Mouse (Mus musculus): ENCODE measurements around the gene Coq5. TPM values are rescaled to one million over a fixed set of nuclear protein-coding genes. Genes with fewer than 3 reads are reported as not detected.

Coq5 gene
- polyA plus RNA-seq, 1 experiment from 2014 or later = 58.7 TPM

DNA sequence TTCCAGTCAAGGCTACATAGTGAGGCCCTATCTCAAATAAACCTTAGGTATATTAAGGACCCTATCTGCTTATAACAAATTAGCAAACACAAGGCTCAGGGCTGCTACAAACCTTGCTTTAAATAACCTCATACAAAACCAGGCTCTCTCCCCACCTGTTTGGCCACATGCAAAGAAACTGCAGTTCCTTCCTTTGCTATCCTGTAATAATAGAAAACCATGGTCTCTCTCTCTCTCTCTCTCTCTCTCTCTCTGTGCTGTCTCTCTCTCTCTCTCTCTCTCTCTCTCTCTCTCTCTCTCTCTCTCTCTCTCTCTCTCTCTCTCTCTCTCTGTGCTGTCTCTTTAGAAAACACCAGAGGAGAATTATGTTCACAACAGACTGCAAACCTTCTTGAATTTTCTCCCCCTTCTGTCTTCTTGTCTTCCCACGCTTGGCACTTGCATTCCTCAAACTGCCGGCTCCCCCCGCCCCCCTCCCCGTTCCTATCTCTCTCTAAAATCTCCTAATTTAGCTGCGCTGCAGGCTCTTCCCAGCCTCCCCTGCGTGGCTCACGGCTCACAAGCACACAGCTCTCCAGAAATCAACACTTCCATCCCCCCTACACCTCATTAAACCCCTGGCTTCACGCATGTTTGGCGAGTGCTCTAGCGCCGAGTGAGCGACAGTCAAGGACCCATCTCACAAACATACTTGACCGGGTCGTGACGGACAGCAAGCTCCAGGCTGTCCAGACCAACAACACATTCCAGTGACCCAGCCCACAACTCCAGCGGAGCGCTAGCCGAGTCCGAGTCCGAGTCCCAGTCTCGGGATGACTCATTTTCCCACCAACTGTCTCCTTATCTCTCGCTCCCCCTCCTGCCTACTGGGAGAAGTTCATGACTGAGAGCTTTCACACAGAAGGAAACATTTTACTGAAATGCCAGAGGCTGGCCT lies 39.8 kb downstream of the Coq5 start:
- under 1% methylated on average over 22 of the region's 22 CpGs for WGBS
- Histone ChIP-seq H3K4me1 (replicated peaks) (peaks cover 39% of the 10 kb centered on the region), H3K9ac (peak overlapping the region; percentile 67), H3K4me2 (peak overlapping the region; percentile 74), H3K9me3 (no peaks in the 10 kb centered on the region), H3K36me3 (no peaks in the 10 kb centered on the region), H3K4me3 (peak overlapping the region; percentile 37), H3K27me3 (no peaks in the 10 kb centered on the region), H3K27ac (replicated peaks) (peak overlapping the region; percentile 69)
- peak; percentile 59; the same call in 1 of the 2 replicates for ATAC-seq (ENCODE audit: low read depth)

DNA sequence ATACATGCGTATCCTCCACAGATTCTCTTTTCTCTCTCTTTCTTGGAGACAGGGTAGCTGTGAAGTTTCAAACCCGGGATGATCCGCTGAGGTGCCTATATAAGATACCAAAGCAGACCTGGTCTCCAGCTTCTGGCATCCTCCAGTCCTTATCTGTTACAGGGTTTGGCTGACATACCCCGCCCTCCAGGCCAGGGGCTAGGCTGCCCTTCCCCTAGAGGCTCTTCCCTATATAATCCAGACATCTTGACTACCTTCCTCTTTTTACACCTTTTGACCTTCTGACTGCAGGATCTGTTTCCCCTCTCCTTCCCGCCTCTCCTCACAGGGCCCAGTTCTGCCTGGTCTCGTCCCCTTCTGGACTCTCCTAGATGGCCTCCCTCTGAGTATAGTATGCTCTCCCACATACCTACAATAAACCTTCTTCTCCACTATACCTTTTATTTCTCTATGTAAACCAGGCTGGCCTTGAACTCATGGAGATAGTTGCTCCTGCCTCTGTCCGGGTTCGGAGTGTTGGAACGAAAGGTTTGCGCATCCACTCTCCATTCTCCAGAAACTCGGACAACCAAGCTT lies 46.9 kb downstream of the Coq5 start:
- Histone ChIP-seq H3K4me1 (replicated peaks) (peaks cover 31% of the 10 kb centered on the region), H3K36me3 (peaks cover 15% of the 10 kb centered on the region)
- 29% methylated on average over 11 of the region's 11 CpGs for WGBS

DNA sequence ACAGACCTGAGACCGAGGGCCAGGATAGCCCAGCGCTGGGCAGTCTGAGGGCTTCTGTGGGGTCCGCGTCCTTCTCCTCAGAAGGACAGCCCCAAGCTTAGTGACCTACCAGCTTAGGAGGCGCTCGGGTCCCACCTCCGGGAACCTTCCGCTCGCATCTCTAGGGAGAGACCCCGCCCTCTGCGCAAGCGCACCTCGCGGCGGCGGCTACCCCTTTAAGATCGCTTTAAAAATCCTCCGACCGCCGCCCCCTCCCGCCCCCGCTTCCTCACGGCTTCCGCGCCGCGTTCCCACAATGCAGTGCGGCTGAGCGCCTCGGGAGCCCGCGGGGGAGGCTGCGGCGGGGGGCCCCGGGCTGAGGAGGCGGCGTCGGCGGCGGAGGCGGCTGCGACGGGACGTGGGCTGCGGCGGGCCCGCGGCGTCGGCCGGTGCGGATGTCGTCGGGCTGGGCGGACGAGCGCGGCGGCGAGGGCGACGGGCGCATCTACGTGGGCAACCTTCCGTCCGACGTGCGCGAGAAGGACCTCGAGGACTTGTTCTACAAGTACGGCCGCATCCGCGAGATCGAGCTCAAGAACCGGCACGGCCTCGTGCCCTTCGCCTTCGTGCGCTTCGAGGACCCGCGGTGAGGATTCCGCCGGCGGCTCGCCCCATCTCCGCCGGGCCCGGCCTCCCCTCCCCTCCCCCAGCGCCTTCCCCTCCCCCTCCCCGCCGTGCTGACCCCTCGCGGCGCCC lies 47.6 kb downstream of the Coq5 start, which contains the start of gene Srsf9:
Gene Srsf9 (plus strand): TSS at position 303 of the 735 bp plus-strand sequence.
- peak within 1 kb of the TSS; percentile 92 for H3K27ac ChIP-seq (replicated peaks)
- H3K4me1 ChIP-seq (replicated peaks) = peaks cover 31% of the 10 kb centered on the region
- peak within 1 kb of the TSS; percentile 96 for H3K9ac ChIP-seq
- ATAC-seq (ENCODE audit: low read depth) = peak; percentile 91
- peaks cover 22% of the 10 kb centered on the region for H3K36me3 ChIP-seq
- peak within 1 kb of the TSS; percentile 96 for H3K4me3 ChIP-seq
- H3K27me3 ChIP-seq = no peaks in the 10 kb centered on the region
- under 1% methylated on average over 72 of the region's 97 CpGs for WGBS
- peak within 1 kb of the TSS; percentile 86 for H3K4me2 ChIP-seq
- H3K9me3 ChIP-seq = no peaks in the 10 kb centered on the region

More for the DNA sequence above, 46.9 kb downstream of the Coq5 start:
- Histone ChIP-seq H3K9me3 (no peaks in the 10 kb centered on the region), H3K27ac (replicated peaks) (peak overlapping the region; percentile 92), H3K27me3 (no peaks in the 10 kb centered on the region), H3K4me3 (peak overlapping the region; percentile 96), H3K4me2 (peak overlapping the region; percentile 86), H3K9ac (peak overlapping the region; percentile 96)
- peak; percentile 59 for ATAC-seq (ENCODE audit: low read depth)

DNA sequence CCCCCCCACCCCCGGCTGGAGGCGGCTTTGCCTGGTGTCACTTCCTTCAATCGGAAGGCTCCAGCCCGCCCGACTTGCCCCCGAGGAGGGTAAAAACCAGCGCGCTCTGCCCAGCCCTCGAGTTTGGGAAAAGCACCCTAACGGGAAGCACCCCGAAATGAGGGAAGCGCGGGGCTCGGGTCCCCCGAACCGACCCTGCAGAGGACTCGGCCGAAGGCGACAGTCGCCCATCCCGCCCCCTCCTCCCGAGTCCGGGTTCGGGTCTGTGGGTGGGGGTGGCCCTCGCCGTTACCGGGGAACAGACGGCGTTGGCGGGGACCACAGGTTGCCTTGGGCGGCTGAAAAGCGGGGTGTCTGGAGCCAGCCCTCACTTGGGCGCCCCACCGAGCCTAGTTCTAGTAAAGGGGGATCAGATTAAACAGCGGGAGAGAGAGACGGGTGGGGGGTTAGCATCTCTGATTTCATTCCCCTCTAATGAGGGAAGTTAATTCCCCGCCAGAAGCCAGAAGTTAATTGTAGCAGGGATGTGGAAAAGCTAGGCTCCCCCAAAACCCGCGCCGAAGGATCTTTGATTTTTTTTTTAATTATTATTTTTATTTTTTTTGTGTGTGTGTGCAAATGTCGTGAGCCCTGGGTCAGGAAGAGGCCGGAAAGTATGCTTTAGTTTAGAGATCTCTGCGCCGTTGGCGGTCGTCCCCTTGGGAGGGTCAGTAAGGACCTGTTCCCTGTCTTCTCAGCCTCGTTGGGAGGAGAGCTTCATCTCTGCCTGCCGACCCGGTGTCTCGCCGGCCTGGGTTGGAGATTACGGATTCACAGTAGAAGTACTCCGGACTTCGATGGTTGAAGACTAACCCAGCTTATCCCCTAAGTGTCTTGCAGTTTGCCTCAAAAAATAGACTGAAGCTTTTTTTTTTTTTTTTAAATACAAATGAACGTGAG lies 48.4 kb downstream of the Coq5 start:
- H3K4me3 ChIP-seq = peak overlapping the region; percentile 96
- peak overlapping the region; percentile 86 for H3K4me2 ChIP-seq
- ATAC-seq (ENCODE audit: low read depth) = peak; percentile 9; the same call in 1 of the 2 replicates
- H3K9ac ChIP-seq = peak overlapping the region; percentile 96
- peaks cover 31% of the 10 kb centered on the region for H3K4me1 ChIP-seq (replicated peaks)
- H3K27me3 ChIP-seq = no peaks in the 10 kb centered on the region
- WGBS = under 1% methylated on average over 55 of the region's 55 CpGs
- H3K27ac ChIP-seq (replicated peaks) = peak overlapping the region; percentile 92
- H3K36me3 ChIP-seq = peaks cover 30% of the 10 kb centered on the region
- H3K9me3 ChIP-seq = no peaks in the 10 kb centered on the region

DNA sequence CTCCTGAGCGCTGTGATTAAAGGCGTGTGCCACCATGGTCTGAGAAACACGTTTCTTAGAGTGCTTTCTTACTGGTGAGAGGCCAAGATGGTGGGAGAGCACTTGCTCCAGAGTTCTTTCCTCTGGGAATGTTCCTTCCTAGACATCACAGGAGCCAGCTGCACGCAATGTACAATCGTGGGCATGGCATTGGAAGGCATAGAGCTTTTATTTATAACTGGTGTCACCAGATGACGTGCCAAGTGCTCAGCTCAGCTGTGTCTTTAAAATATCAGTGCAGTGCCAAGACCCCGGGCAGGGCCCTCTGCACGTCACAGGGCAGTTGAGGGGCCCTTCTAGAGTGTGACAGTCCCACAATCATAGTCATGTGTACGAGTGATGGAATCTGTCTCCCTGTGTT lies 51.5 kb downstream of the Coq5 start:
- Histone ChIP-seq H3K4me1 (replicated peaks) (peaks cover 27% of the 10 kb centered on the region), H3K4me2 (no peak overlapping the region), H3K27ac (replicated peaks) (no peak overlapping the region), H3K27me3 (no peaks in the 10 kb centered on the region), H3K4me3 (no peak overlapping the region), H3K36me3 (peaks cover 61% of the 10 kb centered on the region), H3K9ac (no peak overlapping the region), H3K9me3 (no peaks in the 10 kb centered on the region)
- WGBS = 88% methylated on average over 9 of the region's 9 CpGs
- ATAC-seq (ENCODE audit: low read depth) = no peak

DNA sequence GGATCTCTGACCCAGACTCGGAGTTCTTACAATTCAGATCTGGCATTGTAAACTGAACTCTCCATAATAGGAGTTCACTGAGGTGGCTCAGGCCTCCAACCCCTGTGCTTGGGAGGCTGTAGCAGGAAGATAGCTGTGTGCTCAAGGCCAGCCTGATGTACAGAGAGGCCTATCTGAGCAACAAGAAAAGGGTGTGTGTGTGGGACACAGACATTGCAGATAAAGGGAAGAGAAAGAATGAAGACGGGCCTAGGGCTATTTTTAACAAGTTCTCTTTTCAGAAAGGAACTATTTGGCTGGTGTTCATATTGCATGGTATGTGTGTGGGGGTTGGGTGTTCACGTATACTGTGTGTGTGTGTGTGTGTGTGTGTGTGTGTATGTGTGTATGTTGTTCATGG lies 54.2 kb downstream of the Coq5 start:
- Histone ChIP-seq H3K27me3 (no peaks in the 10 kb centered on the region), H3K9me3 (no peaks in the 10 kb centered on the region), H3K4me2 (no peak overlapping the region), H3K27ac (replicated peaks) (no peak overlapping the region), H3K9ac (no peak overlapping the region), H3K4me3 (no peak overlapping the region), H3K36me3 (peaks cover 71% of the 10 kb centered on the region), H3K4me1 (replicated peaks) (peaks cover 14% of the 10 kb centered on the region)
- no peak for ATAC-seq (ENCODE audit: low read depth)
- 86% methylated on average over 3 of the region's 3 CpGs for WGBS

DNA sequence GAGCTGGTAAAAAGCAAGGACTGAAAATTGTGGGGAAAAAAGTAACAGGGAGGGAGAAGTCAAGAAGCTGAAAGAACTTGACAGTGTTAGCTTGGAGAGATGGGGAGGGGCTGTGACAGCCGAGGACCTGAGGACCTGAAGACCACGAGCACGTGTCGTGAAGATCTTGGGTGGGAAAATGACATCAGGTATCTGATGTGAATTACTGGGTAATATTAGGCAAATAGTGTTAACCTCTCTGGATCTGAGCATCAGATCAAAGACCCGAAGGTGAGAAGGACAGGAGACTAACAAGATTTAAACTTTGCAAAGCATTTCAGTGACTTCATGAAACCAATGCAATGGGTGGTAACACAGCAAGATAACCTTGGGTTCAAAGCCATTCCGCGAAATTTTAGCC lies 60.5 kb downstream of the Coq5 start:
- Histone ChIP-seq H3K4me2 (peak overlapping the region; percentile 80), H3K36me3 (peaks cover 49% of the 10 kb centered on the region), H3K9me3 (no peaks in the 10 kb centered on the region), H3K9ac (peak overlapping the region; percentile 81), H3K4me3 (peak overlapping the region; percentile 72), H3K27ac (replicated peaks) (no peak overlapping the region), H3K4me1 (replicated peaks) (peaks cover 30% of the 10 kb centered on the region), H3K27me3 (no peaks in the 10 kb centered on the region)
- ATAC-seq (ENCODE audit: low read depth) = no peak
- 39% methylated on average over 7 of the region's 7 CpGs for WGBS

DNA sequence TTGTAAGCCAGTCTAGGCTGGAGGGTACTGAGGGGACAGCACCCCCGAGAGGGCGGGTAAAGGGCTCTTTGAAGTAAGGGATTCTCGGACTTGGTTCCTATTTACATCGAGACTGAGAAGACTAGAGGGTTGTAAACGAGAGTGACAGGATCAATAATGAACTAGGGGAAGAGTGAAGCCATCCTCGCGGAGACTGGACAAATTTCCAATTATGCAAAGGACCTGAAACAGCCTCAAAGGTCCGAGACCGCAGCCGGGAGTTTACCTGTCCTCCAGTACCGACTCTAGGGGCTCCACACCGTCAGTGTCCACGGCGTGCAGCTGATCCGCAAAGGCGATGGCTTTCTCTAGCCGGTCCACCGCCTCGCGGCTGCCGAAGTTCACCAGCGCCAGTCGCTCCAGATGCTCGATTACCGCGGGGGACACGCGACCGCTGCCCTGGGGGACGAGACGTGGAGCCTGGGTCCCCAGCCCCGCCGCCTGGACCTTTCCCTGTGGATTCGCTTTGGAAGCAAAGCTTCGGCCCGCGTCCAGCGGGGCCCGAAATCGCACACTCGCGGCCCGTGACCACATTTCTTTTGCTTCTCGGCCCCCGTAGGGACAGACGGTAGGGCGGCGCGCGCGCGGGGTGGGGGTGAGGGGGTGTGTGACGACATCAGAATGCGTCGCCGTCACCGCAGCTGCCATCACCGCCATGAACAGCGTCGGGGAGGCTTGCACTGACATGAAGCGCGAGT lies 61.3 kb downstream of the Coq5 start, which contains the start of the genes Gatc and Triap1:
Gene Gatc (minus strand): TSS at position 602 of the 737 bp plus-strand sequence.
Gene Triap1 (plus strand): TSS at position 649 of the 737 bp plus-strand sequence.
- 2% methylated on average over 62 of the region's 62 CpGs for WGBS
- Histone ChIP-seq H3K27ac (replicated peaks) (peak within 1 kb of the TSS; percentile 91), H3K4me2 (peak within 1 kb of the TSS; percentile 80), H3K27me3 (no peaks in the 10 kb centered on the region), H3K9me3 (no peaks in the 10 kb centered on the region), H3K36me3 (peaks cover 49% of the 10 kb centered on the region), H3K9ac (peak within 1 kb of the TSS; percentile 81), H3K4me3 (peak within 1 kb of the TSS; percentile 72), H3K4me1 (replicated peaks) (peaks cover 30% of the 10 kb centered on the region)
- peak; percentile 93 for ATAC-seq (ENCODE audit: low read depth)

DNA sequence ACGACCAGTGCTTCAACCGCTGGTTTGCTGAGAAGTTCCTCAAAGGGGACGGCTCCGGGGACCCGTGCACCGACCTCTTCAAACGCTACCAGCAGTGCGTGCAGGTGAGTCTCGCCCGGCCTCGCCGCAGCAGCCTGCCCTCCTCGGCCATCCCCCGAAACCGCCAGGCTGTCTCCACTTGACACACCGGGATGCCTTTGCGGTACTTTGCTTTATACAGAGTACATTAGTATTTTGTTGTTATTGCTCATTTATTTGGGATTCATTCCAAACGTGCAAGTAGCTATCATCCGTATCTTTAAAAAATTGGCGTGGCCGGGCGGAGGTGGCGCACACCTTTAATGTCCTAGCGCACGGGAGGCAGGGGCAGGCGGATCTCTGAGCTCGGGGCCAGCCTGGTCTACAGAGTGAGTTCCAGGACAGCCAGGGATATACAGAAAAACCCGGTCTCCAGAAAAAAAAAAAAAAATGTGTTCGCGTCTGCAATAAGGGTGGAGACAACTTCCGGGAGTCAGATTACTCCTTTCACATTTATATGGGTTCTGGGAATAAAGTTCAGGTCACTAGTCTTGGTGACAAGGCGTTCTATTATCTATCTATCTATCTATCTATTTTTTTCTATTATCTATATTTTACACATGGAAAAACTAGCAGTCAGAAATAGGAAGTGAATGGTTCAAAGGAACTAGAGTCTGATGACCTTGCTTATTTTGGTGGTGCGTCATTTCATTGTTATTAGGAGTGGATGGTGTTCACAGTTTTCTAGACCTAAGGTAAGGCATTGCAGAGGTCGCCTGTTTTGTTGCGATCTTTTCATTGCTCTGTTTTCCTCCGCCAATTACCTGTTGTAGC lies 62.1 kb downstream of the Coq5 start:
- no peaks in the 10 kb centered on the region for H3K27me3 ChIP-seq
- peak overlapping the region; percentile 72 for H3K4me3 ChIP-seq
- 12% methylated on average over 36 of the region's 36 CpGs for WGBS
- H3K9ac ChIP-seq = peak overlapping the region; percentile 81
- peak overlapping the region; percentile 80 for H3K4me2 ChIP-seq
- H3K36me3 ChIP-seq = peaks cover 48% of the 10 kb centered on the region
- H3K9me3 ChIP-seq = no peaks in the 10 kb centered on the region
- ATAC-seq (ENCODE audit: low read depth) = no peak
- H3K4me1 ChIP-seq (replicated peaks) = peaks cover 33% of the 10 kb centered on the region
- peak overlapping the region; percentile 91 for H3K27ac ChIP-seq (replicated peaks)

Data from neural tube, embryonic 13.5 days (tissue).